Mouse (Mus musculus) midbrain, embryonic 15.5 days (tissue): Measurements from ENCODE around the gene Bcas1. TPM values are rescaled to one million over a fixed set of nuclear protein-coding genes. Genes with fewer than 3 reads are reported as not detected.

Experiments used
- ATAC-seq: fragments of 200-750 bp; cut with Nextera tagmentation; replicated peaks from 2 replicates; pipeline ENCODE4 v1.8.0; 2017; ENCODE audit warnings: moderate TSS enrichment
- H3K27ac ChIP-seq: fragments of 300-500 bp; sonication (generic); 2 replicates; pipeline ENCODE4 v1.5.1; 2015; ENCODE audit warnings: mild to moderate bottlenecking, inconsistent platforms
- H3K27me3 ChIP-seq: fragments of 300-500 bp; sonication (generic); replicated peaks from 2 replicates; pipeline ENCODE4 v1.6.1; 2015; ENCODE audit warnings: inconsistent platforms
- H3K36me3 ChIP-seq: fragments of 300-500 bp; sonication (generic); replicated peaks from 2 replicates; pipeline ENCODE4 v1.6.1; 2015; ENCODE audit warnings: inconsistent platforms
- H3K4me1 ChIP-seq: fragments of 300-500 bp; sonication (generic); 2 replicates; pipeline ENCODE4 v1.6.1; 2015; ENCODE audit warnings: inconsistent platforms
- H3K4me2 ChIP-seq: fragments of 300-500 bp; sonication (generic); 2 replicates; pipeline ENCODE4 v1.6.1; 2015; ENCODE audit warnings: inconsistent platforms, mild to moderate bottlenecking, moderate library complexity
- H3K4me3 ChIP-seq: fragments of 300-500 bp; sonication (generic); 2 replicates; pipeline ENCODE4 v1.5.1; 2015; ENCODE audit warnings: mild to moderate bottlenecking, inconsistent platforms
- H3K9ac ChIP-seq: fragments of 300-500 bp; sonication (generic); 2 replicates; pipeline ENCODE4 v1.6.1; 2015; ENCODE audit warnings: mild to moderate bottlenecking, inconsistent platforms
- H3K9me3 ChIP-seq: fragments of 300-500 bp; sonication (generic); 2 replicates; pipeline ENCODE4 v1.6.1; 2016; ENCODE audit warnings: inconsistent platforms
- WGBS: fragments of 180-500 bp; shearing (Covaris S2); methylation state at CpG from one replicate; pipeline ENCODE4 v1.1.7; 2015; ENCODE audit warnings: mixed read lengths; 5-methylcytosine and 5-hydroxymethylcytosine counted together
- polyA plus RNA-seq: library from polyadenylated mRNA; unstranded; fragments of >200 nt; fragmentation: Nextera tagmentation; extraction: Ambion mirVana; gene quantifications from 2 replicates; pipeline ENCODE4 v1.2.1, GENCODE M21; 2015

The Bcas1 gene
- polyA plus RNA-seq, 1 experiment from 2014 or later, result 9.6 TPM

DNA sequence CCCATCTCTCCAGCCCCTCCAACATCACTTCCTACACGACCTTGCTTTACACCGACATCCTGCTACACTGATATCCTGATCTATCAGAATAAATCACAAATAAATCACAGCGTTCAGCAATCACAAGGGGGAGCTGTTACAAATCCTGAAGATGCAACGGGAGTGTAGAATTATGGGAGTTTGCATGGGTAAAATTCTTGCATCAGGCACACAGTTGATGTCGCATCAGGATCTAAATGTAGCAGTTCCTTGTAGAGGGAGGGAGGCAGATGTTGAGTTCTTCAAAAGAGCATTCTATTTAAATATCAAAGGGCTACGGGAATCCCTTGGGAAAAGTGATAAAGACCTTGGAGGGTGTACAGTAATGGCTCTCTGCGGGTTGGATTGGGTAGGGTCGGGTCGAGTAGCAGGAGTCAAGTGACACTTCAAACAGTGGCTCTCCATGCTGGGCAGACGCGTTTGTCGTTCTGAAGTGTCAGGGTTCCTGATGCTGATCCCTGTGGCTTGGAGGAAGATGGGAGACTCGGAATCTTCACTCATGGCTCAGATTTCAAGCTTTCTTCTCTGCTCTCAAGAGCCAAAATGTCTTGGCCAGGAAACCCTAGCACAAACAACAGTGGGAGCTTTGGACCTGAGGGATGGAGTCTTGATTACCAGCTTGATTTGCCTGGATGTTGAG lies 16.0 kb downstream of the Bcas1 start:
- Histone ChIP-seq H3K4me1 (peaks cover 9% of the 10 kb centered on the region; the same call in 1 of the 2 replicates), H3K4me2 (peak overlapping the region; percentile 43), H3K36me3 (no peaks in the 10 kb centered on the region), H3K4me3 (peak overlapping the region; percentile 12), H3K27me3 (peaks cover 17% of the 10 kb centered on the region; the same call in 1 of the 2 replicates), H3K9me3 (no peaks in the 10 kb centered on the region), H3K27ac (no peak overlapping the region), H3K9ac (no peak overlapping the region)
- whole genome bisulfite sequencing, result 13% methylated on average over 13 of the region's 13 CpGs
- peak; percentile 24; the same call in 1 of the 2 replicates for ATAC-seq

DNA sequence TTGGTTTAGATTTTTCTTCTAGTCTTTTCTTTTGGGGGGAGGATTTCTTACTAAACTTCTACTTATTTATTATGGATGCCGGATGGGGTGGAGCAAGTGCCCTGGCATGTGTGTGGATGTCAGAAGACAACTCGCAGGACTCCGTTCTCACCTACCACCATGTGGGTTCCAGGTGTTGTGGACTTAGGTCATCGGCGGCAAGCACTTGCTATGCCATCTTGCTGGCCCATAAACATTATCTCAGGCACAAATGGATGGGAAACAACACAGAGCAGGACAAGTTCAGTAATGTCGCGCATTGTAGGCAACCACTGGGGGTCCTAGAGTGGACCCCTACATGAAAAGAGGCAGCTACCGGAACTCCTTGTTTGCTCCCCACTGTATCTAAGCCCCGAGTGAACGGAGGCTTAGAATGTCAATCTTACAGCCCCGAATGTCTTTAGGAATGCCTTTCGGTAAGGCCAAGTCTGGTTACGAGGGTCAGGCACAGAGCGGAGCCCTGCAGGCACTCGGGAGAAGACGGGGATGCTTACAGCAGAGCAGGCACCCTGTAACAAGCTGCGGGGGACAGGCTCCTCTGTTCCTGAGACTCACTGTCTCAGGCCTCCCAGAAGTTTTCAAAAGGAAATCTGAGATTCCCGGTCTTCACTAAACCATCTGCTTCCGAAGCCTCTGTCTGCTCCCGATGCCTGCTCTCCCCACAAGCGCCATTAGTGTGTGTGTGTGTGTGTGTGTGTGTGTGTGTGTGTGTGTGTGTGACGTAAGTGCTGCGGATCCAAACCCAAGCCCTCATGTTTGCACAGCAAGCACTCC lies 16.8 kb downstream of the Bcas1 start:
- H3K27me3 ChIP-seq, result peaks cover 17% of the 10 kb centered on the region; the same call in 1 of the 2 replicates
- H3K36me3 ChIP-seq, result no peaks in the 10 kb centered on the region
- no peak overlapping the region for H3K27ac ChIP-seq
- 34% methylated on average over 23 of the region's 23 CpGs for WGBS
- ATAC-seq, result peak; percentile 48; the same call in 1 of the 2 replicates
- peaks cover 15% of the 10 kb centered on the region; the same call in 1 of the 2 replicates for H3K4me1 ChIP-seq
- peak overlapping the region; percentile 12 for H3K4me3 ChIP-seq
- H3K4me2 ChIP-seq, result peak overlapping the region; percentile 43
- H3K9me3 ChIP-seq, result no peaks in the 10 kb centered on the region
- H3K9ac ChIP-seq, result no peak overlapping the region

DNA sequence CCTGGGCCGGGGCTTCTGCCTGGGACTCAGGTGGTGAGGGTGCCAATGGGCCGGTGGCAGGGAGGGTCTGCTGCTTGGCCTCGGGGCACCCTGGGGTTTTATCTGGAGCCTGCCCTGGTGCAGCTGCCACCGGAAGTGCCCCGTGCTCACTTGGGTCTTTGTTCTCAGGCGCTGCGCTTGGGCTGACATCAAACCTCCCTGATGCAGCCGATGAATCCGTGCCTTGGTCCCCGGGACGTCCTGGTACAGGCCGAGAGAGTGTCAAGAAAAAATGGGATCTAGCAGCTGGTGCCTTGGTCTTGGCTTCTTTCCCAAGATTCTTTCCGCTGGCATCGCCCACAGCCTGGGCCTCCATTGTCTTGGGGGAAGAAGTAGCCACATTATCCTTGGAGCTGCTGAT lies 21.2 kb downstream of the Bcas1 start:
- no peak overlapping the region for H3K4me3 ChIP-seq

DNA sequence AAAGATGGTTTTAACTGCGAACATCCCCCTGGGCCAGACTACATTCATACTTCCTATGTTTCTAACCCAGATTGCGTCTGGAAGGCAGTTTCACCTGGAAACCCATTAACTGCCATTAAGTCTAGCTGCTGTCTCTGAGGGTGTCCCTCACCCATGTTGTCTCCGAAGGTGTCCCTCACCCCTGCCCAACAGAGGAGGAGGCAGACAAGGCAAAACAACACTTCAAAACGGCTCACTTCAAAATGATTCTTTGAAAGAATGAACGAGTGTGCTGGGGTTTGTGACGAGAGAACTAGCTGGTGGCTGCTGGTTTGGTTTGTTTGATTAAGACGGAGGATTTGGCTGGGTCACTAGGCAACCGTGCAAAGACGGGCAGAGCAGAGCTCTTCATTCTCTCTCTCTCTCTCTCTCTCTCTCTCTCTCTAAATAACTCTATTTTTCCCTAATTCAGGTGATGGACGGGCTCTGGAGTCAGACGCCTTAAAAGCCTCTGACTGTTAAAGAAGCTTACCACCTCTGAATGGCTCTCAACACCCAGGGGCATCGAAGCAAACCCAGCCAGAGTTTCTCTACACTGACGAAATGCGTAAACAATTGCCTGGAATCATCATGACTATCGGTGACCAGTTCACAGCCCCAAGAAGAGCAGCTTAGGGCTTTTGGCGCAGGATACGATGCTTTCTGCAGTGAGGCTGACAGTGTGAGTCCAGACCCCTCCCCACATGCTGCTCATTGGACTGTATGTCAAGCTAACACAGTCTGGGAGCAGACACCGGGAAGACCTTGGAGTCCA lies 22.7 kb downstream of the Bcas1 start:
- Histone ChIP-seq H3K9ac (no peak overlapping the region), H3K27me3 (peaks cover 6% of the 10 kb centered on the region; the same call in 1 of the 2 replicates), H3K27ac (peak overlapping the region; percentile 71), H3K4me1 (peaks cover 42% of the 10 kb centered on the region), H3K36me3 (no peaks in the 10 kb centered on the region), H3K9me3 (no peaks in the 10 kb centered on the region), H3K4me2 (peak overlapping the region; percentile 38), H3K4me3 (peak overlapping the region; percentile 3; the same call in 1 of the 2 replicates)
- WGBS, result 9% methylated on average over 18 of the region's 18 CpGs
- peak; percentile 66 for ATAC-seq

More for the DNA sequence above, 21.2 kb downstream of the Bcas1 start:
- Histone ChIP-seq H3K9me3 (no peaks in the 10 kb centered on the region), H3K36me3 (no peaks in the 10 kb centered on the region), H3K27me3 (peaks cover 12% of the 10 kb centered on the region; the same call in 1 of the 2 replicates), H3K27ac (peak overlapping the region; percentile 60; the same call in 1 of the 2 replicates), H3K4me2 (peak overlapping the region; percentile 18; the same call in 1 of the 2 replicates), H3K9ac (no peak overlapping the region), H3K4me1 (peaks cover 35% of the 10 kb centered on the region)
- no peak for ATAC-seq
- 44% methylated on average over 14 of the region's 14 CpGs for WGBS

DNA sequence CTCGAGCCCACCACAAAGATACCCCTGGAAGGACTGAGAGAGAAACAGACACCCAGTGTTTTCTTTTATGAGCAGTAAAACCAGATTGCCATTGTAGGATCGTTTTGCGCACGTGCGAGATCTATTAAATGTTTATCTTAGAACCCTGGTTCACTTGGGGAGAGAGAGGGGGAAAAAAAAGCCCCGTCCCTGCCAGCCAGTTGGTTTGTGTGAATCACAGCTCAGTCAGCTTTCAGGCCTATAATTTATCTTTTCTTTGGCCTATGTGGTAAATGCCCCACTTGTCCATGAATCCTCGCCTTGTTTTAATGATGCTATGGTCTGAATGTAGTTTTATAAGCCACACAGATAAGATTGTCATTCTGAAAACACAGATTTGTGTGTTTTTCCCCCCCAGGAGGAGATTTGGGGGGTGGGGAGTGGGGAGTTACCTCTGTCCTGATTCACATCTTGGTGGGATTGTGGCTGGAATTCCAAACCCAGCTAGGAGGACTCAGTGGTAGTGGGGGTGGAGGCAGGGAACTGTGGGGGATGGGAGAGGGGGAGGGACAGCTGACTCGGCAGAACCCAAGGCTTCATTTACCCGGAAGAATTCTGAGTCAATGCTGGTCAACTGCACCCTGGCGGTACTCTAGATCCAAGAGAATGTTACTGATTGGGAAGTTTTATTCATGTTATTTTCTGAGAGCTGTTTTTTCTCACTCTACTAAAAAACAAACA lies 23.8 kb downstream of the Bcas1 start:
- H3K4me2 ChIP-seq, result no peak overlapping the region
- H3K27me3 ChIP-seq, result no peaks in the 10 kb centered on the region
- H3K4me3 ChIP-seq, result no peak overlapping the region
- H3K27ac ChIP-seq, result 0 out of 2 replicates have a peak overlapping the region, but pooled peaks have one; percentile 35
- H3K36me3 ChIP-seq, result no peaks in the 10 kb centered on the region
- no peak overlapping the region for H3K9ac ChIP-seq
- peaks cover 42% of the 10 kb centered on the region for H3K4me1 ChIP-seq
- no peak for ATAC-seq
- no peaks in the 10 kb centered on the region for H3K9me3 ChIP-seq
- 40% methylated on average over 10 of the region's 10 CpGs for WGBS

DNA sequence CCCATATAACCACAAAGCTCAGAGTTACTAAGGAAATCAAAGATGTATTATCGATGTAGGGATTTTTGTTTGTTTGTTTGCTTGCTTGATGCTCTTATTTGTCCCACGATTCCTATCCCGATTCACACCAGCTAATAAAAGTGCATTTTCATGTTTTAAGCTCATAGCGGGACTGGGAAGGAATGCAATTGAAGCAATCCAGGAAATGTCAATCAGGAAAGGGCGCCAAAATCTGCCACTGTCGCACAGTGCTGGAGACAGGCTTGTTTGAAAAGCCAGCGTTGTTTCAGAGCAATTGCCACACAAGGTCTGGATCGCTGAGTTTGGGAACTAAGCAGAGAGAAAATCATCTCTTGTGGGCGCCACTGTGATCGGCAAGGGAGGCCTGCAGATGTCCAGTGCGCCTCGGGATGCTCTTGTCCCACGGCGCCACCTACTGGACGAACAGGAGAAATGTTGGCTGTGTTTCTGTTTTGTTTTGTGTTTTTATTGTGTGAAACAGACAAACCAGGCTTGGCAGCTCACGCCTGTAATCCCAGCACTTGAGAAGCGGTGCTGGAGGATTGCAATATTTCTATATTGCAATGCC lies 26.3 kb downstream of the Bcas1 start:
- Histone ChIP-seq H3K36me3 (no peaks in the 10 kb centered on the region), H3K9me3 (no peaks in the 10 kb centered on the region), H3K27me3 (no peaks in the 10 kb centered on the region), H3K27ac (peak overlapping the region; percentile 59), H3K9ac (0 out of 2 replicates have a peak overlapping the region, but pooled peaks have one; percentile 4), H3K4me2 (peak overlapping the region; percentile 47), H3K4me3 (peak overlapping the region; percentile 22), H3K4me1 (peaks cover 40% of the 10 kb centered on the region)
- 1% methylated on average over 17 of the region's 17 CpGs for WGBS
- ATAC-seq, result no peak; the same call in 1 of the 2 replicates

DNA sequence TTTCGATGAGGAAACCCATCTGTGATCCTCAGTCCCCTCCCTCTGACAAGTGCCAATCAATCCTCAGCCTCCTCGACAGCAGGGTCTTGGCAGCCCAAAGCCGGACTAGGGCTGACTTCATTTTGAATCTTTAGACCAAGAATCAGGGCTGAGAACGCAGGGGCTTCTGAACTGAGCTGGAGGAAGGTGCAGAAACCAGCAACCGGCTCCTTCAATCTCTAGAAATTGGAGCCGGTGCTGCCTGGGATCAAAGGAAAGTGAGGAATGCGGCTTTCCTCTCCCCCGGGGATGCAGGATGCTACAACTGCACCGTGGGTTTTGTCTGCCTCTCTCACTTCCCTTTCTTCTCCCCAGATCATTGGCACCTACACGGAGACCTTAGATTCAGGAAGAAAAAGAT lies 27.0 kb downstream of the Bcas1 start:
- 2% methylated on average over 10 of the region's 10 CpGs for WGBS
- Histone ChIP-seq H3K4me2 (peak overlapping the region; percentile 47), H3K27me3 (no peaks in the 10 kb centered on the region), H3K36me3 (no peaks in the 10 kb centered on the region), H3K9me3 (no peaks in the 10 kb centered on the region), H3K27ac (peak overlapping the region; percentile 59), H3K9ac (peak overlapping the region; percentile 21; the same call in 1 of the 2 replicates), H3K4me3 (0 out of 2 replicates have a peak overlapping the region, but pooled peaks have one; percentile 7), H3K4me1 (peaks cover 36% of the 10 kb centered on the region)
- no peak for ATAC-seq

DNA sequence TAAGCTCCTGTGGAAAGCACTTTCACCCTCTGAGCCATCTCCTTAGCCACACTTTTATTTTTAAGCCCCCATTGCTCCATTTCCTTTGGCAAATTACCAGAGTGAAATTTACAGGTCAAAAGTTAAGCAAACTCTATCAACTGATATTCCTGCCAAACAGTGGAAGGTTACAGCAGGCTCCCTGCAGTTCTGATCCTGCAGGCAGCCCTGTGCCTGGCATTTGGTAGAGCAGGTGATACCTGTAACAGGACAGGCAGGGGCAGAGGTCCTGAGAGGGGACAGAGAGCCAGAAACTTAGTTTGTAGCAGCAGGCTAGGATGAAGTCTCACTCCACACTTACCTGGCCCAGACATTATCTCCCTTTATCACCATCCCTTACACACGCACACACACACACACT lies 35.7 kb downstream of the Bcas1 start:
- Histone ChIP-seq H3K4me2 (no peak overlapping the region), H3K9me3 (no peaks in the 10 kb centered on the region), H3K36me3 (no peaks in the 10 kb centered on the region), H3K27ac (no peak overlapping the region), H3K4me3 (no peak overlapping the region), H3K9ac (no peak overlapping the region), H3K27me3 (no peaks in the 10 kb centered on the region), H3K4me1 (no peaks in the 10 kb centered on the region)
- ATAC-seq, result no peak
- WGBS, result 95% methylated on average over 1 of the region's 1 CpGs

DNA sequence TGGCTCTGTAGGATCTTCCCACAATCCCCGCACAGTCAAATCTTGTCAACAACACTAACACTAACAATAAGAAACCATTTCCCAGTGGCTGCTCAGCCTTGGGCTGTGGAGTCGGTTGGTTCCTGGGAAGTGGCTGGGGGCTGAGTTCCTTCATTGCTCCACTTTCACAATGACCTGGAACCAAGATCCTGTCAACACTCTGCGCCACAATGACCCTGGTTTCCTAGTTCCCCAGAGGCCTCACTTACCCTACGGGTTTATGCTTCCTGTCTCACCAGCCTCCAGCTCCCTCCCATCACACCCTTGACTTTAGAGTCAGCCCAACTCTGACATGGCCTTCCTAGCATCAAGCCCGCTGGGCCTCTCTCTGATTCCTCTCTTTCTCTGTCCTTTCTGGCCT lies 39.3 kb downstream of the Bcas1 start:
- 83% methylated on average over 5 of the region's 5 CpGs for WGBS
- ATAC-seq, result no peak

DNA sequence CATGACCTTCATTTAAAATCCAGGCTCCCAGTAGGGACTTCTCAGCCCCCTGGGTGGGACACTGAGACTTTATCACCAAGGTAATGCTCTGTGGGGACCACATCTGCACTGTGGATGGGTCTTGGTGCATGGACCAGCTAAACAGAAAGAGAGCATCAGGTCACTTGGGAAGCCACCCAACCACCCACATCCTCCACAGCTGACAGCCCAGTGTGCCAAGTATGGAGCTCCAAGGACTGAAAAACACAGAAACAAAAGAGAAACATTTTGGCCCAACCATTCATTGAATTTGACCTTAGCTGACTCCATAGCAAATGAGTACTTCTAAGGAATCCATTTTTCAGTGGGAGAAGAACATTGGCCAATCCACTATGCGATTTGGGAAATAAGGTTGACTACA lies 42.1 kb downstream of the Bcas1 start:
- H3K36me3 ChIP-seq, result no peaks in the 10 kb centered on the region
- H3K9me3 ChIP-seq, result no peaks in the 10 kb centered on the region
- H3K4me1 ChIP-seq, result no peaks in the 10 kb centered on the region
- H3K4me3 ChIP-seq, result no peak overlapping the region
- 94% methylated on average over 1 of the region's 1 CpGs for WGBS
- no peak for ATAC-seq
- H3K9ac ChIP-seq, result no peak overlapping the region
- H3K27me3 ChIP-seq, result no peaks in the 10 kb centered on the region
- no peak overlapping the region for H3K27ac ChIP-seq
- no peak overlapping the region for H3K4me2 ChIP-seq

More for the DNA sequence above, 39.3 kb downstream of the Bcas1 start:
- Histone ChIP-seq H3K9ac (no peak overlapping the region), H3K9me3 (no peaks in the 10 kb centered on the region), H3K27me3 (no peaks in the 10 kb centered on the region), H3K36me3 (no peaks in the 10 kb centered on the region), H3K4me2 (no peak overlapping the region), H3K4me1 (no peaks in the 10 kb centered on the region), H3K27ac (no peak overlapping the region), H3K4me3 (no peak overlapping the region)

DNA sequence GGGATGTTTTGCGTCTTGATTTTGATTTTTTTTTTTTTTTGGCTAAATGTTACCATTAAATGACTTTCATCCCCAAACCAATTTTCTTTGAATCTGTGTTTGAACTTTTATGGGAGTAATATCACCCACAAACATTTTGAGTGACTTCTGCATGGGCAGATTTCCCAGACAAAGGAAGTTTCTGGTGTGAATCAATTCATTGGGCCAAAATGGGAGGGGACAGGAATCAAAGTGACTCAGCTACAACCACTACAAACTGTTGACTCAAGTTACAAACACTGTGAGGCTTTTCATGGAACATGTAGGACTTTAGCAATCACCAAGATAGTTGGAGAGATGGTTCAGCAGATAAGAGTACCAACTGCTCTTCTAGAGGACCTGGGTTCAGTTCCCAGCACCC lies 42.9 kb downstream of the Bcas1 start:
- 90% methylated on average over 1 of the region's 1 CpGs for WGBS
- Histone ChIP-seq H3K4me3 (no peak overlapping the region), H3K4me1 (no peaks in the 10 kb centered on the region), H3K9ac (no peak overlapping the region), H3K27ac (no peak overlapping the region), H3K36me3 (no peaks in the 10 kb centered on the region), H3K9me3 (no peaks in the 10 kb centered on the region), H3K4me2 (no peak overlapping the region), H3K27me3 (no peaks in the 10 kb centered on the region)
- ATAC-seq, result no peak
